Mouse (Mus musculus) left cerebral cortex, postnatal 25 days (tissue): ENCODE measurements around the gene Asb9. TPM values are rescaled to one million over a fixed set of nuclear protein-coding genes. Genes with fewer than 3 reads are reported as not detected.
A peak's percentile ranks its signal among the peaks of the same experiment; 100 is the strongest.

Source experiments
- DNase-seq, 2 experiments: peaks; one replicate each; pipeline ENCODE4 v3.0.0; 2022; ENCODE audit warnings: low spot score in 2 of 2, mixed read lengths in 1 of 2
- intact Hi-C: fragments of 180-260 bp; cut with DNase I; formaldehyde crosslinking; loops from one replicate; pipeline ENCODE4 v1.15.1; 2025
- total RNA-seq, 2 experiments: library from RNA; stranded (reverse); gene quantifications; 2 replicates each; pipeline ENCODE4 v1.2.3; 2021

Gene Asb9
- not detected for total RNA-seq

- DNase-seq: peak in 1 of 2 experiments; percentile 5
- intact Hi-C loops: no loop called here
Measured at GRCm38 (mm10) chrX:164505709-164506498, at the start of gene Asb9. Gene Asb9, plus strand, starts transcription at chrX:164506327.

- DNase-seq: no peak
- intact Hi-C loops: no loop called here
Measured at GRCm38 (mm10) chrX:164459205-164459878, 46.8 kb upstream of the Asb9 start.

- intact Hi-C loops: no loop called here
- DNase-seq: no peak
Measured at GRCm38 (mm10) chrX:164502258-164502657, 3.9 kb upstream of the Asb9 start.

- DNase-seq: no peak
- intact Hi-C loops: no loop called here
Measured at GRCm38 (mm10) chrX:164507068-164507467, 941 bp downstream of the Asb9 start.

GRCm38 (mm10) chrX:164508728-164509127 is 2.6 kb downstream of the Asb9 start:
- DNase-seq: no peak
- intact Hi-C loops: no loop called here

- no peak for DNase-seq
- intact Hi-C loops: no loop called here
Measured at GRCm38 (mm10) chrX:164522138-164522537, 16.0 kb downstream of the Asb9 start.

- no peak for DNase-seq
- intact Hi-C loops: no loop called here
Measured at GRCm38 (mm10) chrX:164526566-164526965, 20.4 kb downstream of the Asb9 start.

GRCm38 (mm10) chrX:164541436-164542317 is 35.5 kb downstream of the Asb9 start:
- peak; percentile 8 to 38 for DNase-seq
- intact Hi-C loops: loop anchor here (5.0 kb wide), 2 partner anchors 1606 to 1621 kb away; no protein-coding TSS in a partner anchor

- DNase-seq: no peak
- intact Hi-C loops: no loop called here
Measured at GRCm38 (mm10) chrX:164570195-164570594, 64.1 kb downstream of the Asb9 start.

GRCm38 (mm10) chrX:164576967-164577366 is 70.8 kb downstream of the Asb9 start:
- intact Hi-C loops: no loop called here

More at GRCm38 (mm10) chrX:164576967-164577366, 70.8 kb downstream of the Asb9 start:
- no peak for DNase-seq

Other genes starting within 250 kb of the Asb9 start
- gene Bmx, start 248.1 kb upstream of the Asb9 start, total RNA-seq: 1 to 10 TPM in 1 of 2 experiments, under 1 TPM in 1; 0.80 to 1.0 TPM
- gene Pir, start 237.0 kb upstream of the Asb9 start, total RNA-seq: 1 to 10 TPM; 4.0 to 6.1 TPM
- 1 to 10 TPM; 1.8 to 2.4 TPM for gene Vegfd, start 132.9 kb upstream of the Asb9 start, total RNA-seq
- 1 to 10 TPM; 6.0 to 6.7 TPM for gene Piga, start 86.5 kb upstream of the Asb9 start, total RNA-seq
- 1 to 10 TPM; 6.3 to 6.4 TPM for gene Asb11, start 69.3 kb upstream of the Asb9 start, total RNA-seq